Mouse (Mus musculus): ENCODE results near the gene Napa. TPM values are rescaled to one million over a fixed set of nuclear protein-coding genes. Genes with fewer than 3 reads are reported as not detected.

Gene Napa
- total and polyA plus RNA-seq, 2 experiments from 2014 or later, result 222 to 270 TPM

DNA sequence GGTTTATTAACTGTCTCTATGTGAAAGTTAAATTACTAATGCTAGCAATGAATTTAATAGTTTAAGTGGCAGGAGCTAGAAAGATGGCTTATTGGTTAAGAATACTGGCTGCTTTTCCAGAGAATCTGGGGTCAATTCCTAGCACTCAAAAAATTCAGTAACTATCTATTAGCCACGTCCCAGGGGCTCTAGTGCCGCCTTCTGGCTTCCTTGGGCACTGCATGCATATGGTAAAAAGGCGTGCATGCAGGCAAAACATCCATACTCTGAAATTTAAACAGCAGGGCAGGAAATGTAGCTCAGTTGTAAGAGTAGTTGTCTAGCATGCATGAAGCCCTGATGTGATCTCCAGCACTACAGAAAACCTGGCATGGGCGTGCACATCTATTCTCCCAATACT is 34.8 kb upstream of the Napa start:
- H3K9me3 ChIP-seq (ENCODE audit: low read length), result no peaks in the 10 kb centered on the region
- no peaks in the 10 kb centered on the region for H3K4me1 ChIP-seq (ENCODE audit: insufficient read depth)
- H3K4me2 ChIP-seq (ENCODE audit: low read depth), result no peak overlapping the region
- no peak for DNase-seq
- 35% methylated on average over 4 of the region's 4 CpGs for WGBS
- no peak overlapping the region for H3K27ac ChIP-seq (ENCODE audit: low read depth, low read length)
- no peaks in the 10 kb centered on the region for H3K36me3 ChIP-seq (ENCODE audit: insufficient read depth)
- H3K27me3 ChIP-seq (ENCODE audit: insufficient read depth, low read length), result no peaks in the 10 kb centered on the region
- no peak overlapping the region for H3K9ac ChIP-seq
- TF ChIP-seq CTCF (IDR thresholded peaks at IDR 0.05; ENCODE audit: low read depth), result 0 out of 2 replicates have a peak, but pooled peaks have one; percentile 24
- H3K4me3 ChIP-seq (ENCODE audit: low read depth, low read length), result no peak overlapping the region
- no peak for ATAC-seq

DNA sequence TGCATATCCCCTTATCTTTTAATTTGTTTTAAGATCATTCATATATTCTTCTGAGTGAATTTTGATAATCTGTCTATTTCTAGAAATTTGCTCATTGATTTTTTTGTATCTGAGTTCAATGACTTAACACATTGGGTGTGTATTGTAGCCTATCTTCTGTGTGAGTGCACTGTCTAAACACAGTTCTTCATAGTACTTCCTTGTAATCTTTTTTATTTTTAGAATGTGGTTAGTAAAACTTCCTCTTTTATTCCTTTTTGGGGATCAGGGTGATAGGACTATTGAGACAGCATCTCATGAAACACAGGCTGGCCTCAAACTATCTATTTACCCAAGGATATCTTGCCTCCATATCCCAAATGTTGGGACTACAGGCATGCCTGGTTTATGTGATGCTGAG is 27.4 kb upstream of the Napa start:
- no peak overlapping the region for H3K9ac ChIP-seq
- H3K4me2 ChIP-seq (ENCODE audit: low read depth), result no peak overlapping the region
- no peak for TF ChIP-seq CTCF (IDR thresholded peaks at IDR 0.05; ENCODE audit: low read depth)
- no peaks in the 10 kb centered on the region for H3K36me3 ChIP-seq (ENCODE audit: insufficient read depth)
- no peaks in the 10 kb centered on the region for H3K4me1 ChIP-seq (ENCODE audit: insufficient read depth)
- no peak for DNase-seq
- no peak overlapping the region for H3K27ac ChIP-seq (ENCODE audit: low read depth, low read length)
- no peaks in the 10 kb centered on the region for H3K27me3 ChIP-seq (ENCODE audit: insufficient read depth, low read length)
- H3K4me3 ChIP-seq (ENCODE audit: low read depth, low read length), result no peak overlapping the region
- H3K9me3 ChIP-seq (ENCODE audit: low read length), result no peaks in the 10 kb centered on the region
- ATAC-seq, result no peak

DNA sequence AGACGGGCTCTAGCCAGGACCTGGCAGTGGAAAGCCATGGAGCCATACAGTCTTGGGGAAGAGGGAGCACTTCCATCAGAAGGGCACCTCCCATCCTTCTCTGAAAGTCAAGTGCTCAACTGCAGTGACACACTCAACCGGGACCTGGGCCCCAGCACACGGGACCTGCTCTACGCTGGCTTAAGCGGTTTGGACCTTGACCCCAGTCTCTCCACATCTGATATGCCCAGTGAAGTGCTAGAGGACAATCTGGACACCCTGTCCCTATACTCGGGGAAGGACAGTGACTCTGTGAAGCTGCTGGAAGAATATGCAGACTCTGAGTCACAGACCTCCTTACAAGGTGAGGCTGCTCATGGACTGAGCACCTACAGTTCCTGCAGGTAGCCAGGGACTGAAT is 26.4 kb upstream of the Napa start:
- no peak overlapping the region for H3K27ac ChIP-seq (ENCODE audit: low read depth, low read length)
- TF ChIP-seq CTCF (IDR thresholded peaks at IDR 0.05; ENCODE audit: low read depth), result no peak
- WGBS, result 88% methylated on average over 6 of the region's 6 CpGs
- DNase-seq, result no peak
- H3K4me1 ChIP-seq (ENCODE audit: insufficient read depth), result no peaks in the 10 kb centered on the region
- H3K36me3 ChIP-seq (ENCODE audit: insufficient read depth), result no peaks in the 10 kb centered on the region
- H3K9me3 ChIP-seq (ENCODE audit: low read length), result no peaks in the 10 kb centered on the region
- H3K4me3 ChIP-seq (ENCODE audit: low read depth, low read length), result no peak overlapping the region
- H3K27me3 ChIP-seq (ENCODE audit: insufficient read depth, low read length), result no peaks in the 10 kb centered on the region; the same call in 1 of the 2 replicates
- H3K9ac ChIP-seq, result no peak overlapping the region
- no peak overlapping the region for H3K4me2 ChIP-seq (ENCODE audit: low read depth)
- no peak for ATAC-seq

DNA sequence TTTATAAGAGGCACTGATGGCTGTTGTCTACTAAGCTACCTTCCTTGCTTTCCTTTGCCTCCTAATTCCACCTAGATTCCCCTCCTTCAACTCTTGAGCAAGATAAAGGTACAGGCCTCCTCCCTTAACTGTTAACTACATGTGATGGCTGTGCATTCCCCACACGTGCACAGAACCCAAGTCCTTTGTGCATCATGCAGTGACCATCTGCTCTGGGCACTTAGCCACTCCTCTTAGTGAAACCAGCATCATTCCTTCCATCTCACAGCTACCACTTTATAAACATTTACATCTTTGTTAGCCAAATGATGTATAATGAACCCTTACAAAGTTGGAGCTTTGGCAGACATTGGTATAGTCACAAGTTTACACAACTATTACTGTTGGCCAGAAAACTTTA is 18.3 kb upstream of the Napa start:
- Histone ChIP-seq H3K4me3 (ENCODE audit: low read depth, low read length) (no peak overlapping the region), H3K9ac (no peak overlapping the region), H3K27ac (ENCODE audit: low read depth, low read length) (no peak overlapping the region), H3K27me3 (ENCODE audit: insufficient read depth, low read length) (no peaks in the 10 kb centered on the region; the same call in 1 of the 2 replicates), H3K36me3 (ENCODE audit: insufficient read depth) (no peaks in the 10 kb centered on the region), H3K4me2 (ENCODE audit: low read depth) (no peak overlapping the region), H3K4me1 (ENCODE audit: insufficient read depth) (no peaks in the 10 kb centered on the region), H3K9me3 (ENCODE audit: low read length) (no peaks in the 10 kb centered on the region)
- TF ChIP-seq CTCF (IDR thresholded peaks at IDR 0.05; ENCODE audit: low read depth), result no peak
- ATAC-seq (no peak), DNase-seq (no peak)
- 42% methylated on average over 1 of the region's 1 CpGs for WGBS

DNA sequence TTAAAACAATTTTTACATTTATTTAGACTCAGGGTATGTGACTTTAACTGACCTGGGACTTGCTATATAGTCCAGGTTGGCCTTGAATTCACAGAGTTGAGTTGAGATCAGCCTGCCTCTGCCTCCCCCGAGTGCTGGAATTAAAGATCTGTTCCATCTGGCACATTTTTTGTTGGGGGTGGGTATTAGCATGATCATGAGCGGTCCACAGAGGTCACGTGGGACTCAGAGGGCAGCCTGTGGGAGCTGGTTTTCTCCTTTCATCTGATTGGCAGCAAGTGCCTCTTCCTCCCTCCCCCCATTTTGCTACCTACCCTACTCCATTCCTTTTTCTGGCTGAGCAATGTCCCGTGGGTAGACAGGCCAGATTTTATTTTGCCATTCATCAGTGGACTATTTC is 17.7 kb upstream of the Napa start:
- Histone ChIP-seq H3K9ac (no peak overlapping the region), H3K4me3 (ENCODE audit: low read depth, low read length) (no peak overlapping the region), H3K4me1 (ENCODE audit: insufficient read depth) (no peaks in the 10 kb centered on the region), H3K27me3 (ENCODE audit: insufficient read depth, low read length) (no peaks in the 10 kb centered on the region; the same call in 1 of the 2 replicates), H3K27ac (ENCODE audit: low read depth, low read length) (no peak overlapping the region), H3K36me3 (ENCODE audit: insufficient read depth) (no peaks in the 10 kb centered on the region), H3K9me3 (ENCODE audit: low read length) (no peaks in the 10 kb centered on the region), H3K4me2 (ENCODE audit: low read depth) (no peak overlapping the region)
- WGBS, result 74% methylated on average over 4 of the region's 4 CpGs
- TF ChIP-seq CTCF (IDR thresholded peaks at IDR 0.05; ENCODE audit: low read depth), result no peak
- ATAC-seq (no peak), DNase-seq (no peak)

DNA sequence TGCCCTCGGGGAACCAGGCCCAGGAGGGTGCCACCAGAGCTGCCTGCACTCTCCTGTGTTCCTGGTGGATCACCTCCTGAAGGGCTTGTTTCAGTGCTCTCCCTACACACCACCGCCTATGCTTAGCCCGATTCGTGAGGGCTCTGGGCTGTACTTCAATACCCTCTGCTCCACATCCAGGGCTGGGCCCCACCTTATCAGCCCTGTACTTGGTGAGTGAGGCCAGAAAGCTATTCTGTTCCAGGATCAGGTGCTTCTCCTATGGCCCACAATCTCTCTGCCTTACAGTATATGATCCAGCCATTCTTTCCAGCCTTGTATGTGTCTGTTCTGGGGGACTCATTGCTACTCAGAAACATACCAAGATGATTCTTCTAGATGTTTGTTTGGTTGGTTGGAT is 14.9 kb upstream of the Napa start:
- DNase-seq (no peak), ATAC-seq (no peak)
- Histone ChIP-seq H3K4me3 (ENCODE audit: low read depth, low read length) (no peak overlapping the region), H3K9me3 (ENCODE audit: low read length) (no peaks in the 10 kb centered on the region), H3K36me3 (ENCODE audit: insufficient read depth) (no peaks in the 10 kb centered on the region), H3K9ac (no peak overlapping the region), H3K4me1 (ENCODE audit: insufficient read depth) (no peaks in the 10 kb centered on the region), H3K27ac (ENCODE audit: low read depth, low read length) (no peak overlapping the region), H3K4me2 (ENCODE audit: low read depth) (no peak overlapping the region), H3K27me3 (ENCODE audit: insufficient read depth, low read length) (peaks cover 3% of the 10 kb centered on the region; the same call in 1 of the 2 replicates)
- no peak for TF ChIP-seq CTCF (IDR thresholded peaks at IDR 0.05; ENCODE audit: low read depth)
- 66% methylated on average over 4 of the region's 4 CpGs for WGBS

DNA sequence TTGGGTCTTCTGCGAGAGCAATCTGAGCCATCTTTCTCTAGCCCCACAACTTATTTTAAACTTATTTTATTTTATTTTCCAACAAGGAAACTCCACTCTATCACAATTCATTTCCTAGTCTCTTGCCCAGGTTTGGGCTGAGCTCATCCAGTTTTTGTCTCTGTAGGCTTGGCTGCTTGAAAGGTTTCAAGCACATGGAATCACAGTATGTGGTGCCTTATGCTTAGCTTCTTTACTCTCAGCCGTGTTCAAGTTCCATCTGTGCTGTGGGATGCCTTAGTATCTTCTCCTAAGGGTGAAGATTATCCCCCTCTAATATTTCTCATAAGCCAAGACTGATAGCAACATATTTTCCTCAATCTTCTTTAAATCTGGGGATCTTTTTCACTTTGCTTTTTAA is 10.7 kb upstream of the Napa start:
- peaks cover 3% of the 10 kb centered on the region; the same call in 1 of the 2 replicates for H3K27me3 ChIP-seq (ENCODE audit: insufficient read depth, low read length)
- no peak overlapping the region for H3K27ac ChIP-seq (ENCODE audit: low read depth, low read length)
- DNase-seq (peak; percentile 23), ATAC-seq (no peak; the same call in 1 of the 2 replicates)
- H3K4me2 ChIP-seq (ENCODE audit: low read depth), result no peak overlapping the region
- no peaks in the 10 kb centered on the region for H3K36me3 ChIP-seq (ENCODE audit: insufficient read depth)
- no peak overlapping the region for H3K9ac ChIP-seq
- H3K9me3 ChIP-seq (ENCODE audit: low read length), result no peaks in the 10 kb centered on the region
- 67% methylated on average over 2 of the region's 2 CpGs for WGBS
- no peaks in the 10 kb centered on the region for H3K4me1 ChIP-seq (ENCODE audit: insufficient read depth)
- no peak overlapping the region for H3K4me3 ChIP-seq (ENCODE audit: low read depth, low read length)
- no peak for TF ChIP-seq CTCF (IDR thresholded peaks at IDR 0.05; ENCODE audit: low read depth)

DNA sequence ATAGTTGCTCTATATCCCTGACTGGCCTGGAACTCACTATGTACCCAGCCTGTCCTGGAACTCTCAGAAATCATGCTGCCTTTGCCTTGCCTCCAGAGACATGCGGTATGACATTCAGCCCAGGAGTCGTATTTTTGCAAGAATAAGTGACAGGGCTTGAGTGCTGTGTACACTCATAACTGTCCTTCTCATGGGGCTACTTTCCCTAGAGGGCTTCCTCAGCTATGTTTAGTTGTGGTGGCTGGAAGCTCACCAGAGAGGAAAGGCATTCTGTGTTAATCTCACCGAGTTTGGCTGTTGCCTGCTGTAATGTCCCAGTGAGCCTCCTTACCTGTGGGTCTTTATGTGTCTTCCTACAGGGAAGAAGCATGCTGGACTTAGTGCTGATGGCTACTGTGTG is 3.7 kb upstream of the Napa start:
- 77% methylated on average over 3 of the region's 3 CpGs for WGBS
- no peak overlapping the region for H3K4me2 ChIP-seq (ENCODE audit: low read depth)
- no peaks in the 10 kb centered on the region for H3K36me3 ChIP-seq (ENCODE audit: insufficient read depth)
- H3K27me3 ChIP-seq (ENCODE audit: insufficient read depth, low read length), result no peaks in the 10 kb centered on the region; the same call in 1 of the 2 replicates
- H3K27ac ChIP-seq (ENCODE audit: low read depth, low read length), result no peak overlapping the region
- H3K4me1 ChIP-seq (ENCODE audit: insufficient read depth), result peaks cover 7% of the 10 kb centered on the region
- no peak overlapping the region for H3K4me3 ChIP-seq (ENCODE audit: low read depth, low read length)
- ATAC-seq, result no peak
- TF ChIP-seq CTCF (IDR thresholded peaks at IDR 0.05; ENCODE audit: low read depth), result no peak
- no peak for DNase-seq
- no peaks in the 10 kb centered on the region for H3K9me3 ChIP-seq (ENCODE audit: low read length)
- no peak overlapping the region for H3K9ac ChIP-seq
